Mouse (Mus musculus): ENCODE data around the gene Car15.
A peak's percentile ranks its signal among the peaks of the same experiment; 100 is the strongest.

The Car15 gene

GRCm38 (mm10) chr16:17838051-17838450 is at the start of gene Car15:
Gene Car15 (minus strand): TSS chr16:17838364.
- DNase-seq = no peak

- no peak for DNase-seq
Observed at GRCm38 (mm10) chr16:17884116-17884515, 46.0 kb upstream of the Car15 start.

GRCm38 (mm10) chr16:17882196-17882595 is 44.0 kb upstream of the Car15 start:
- DNase-seq = no peak

GRCm38 (mm10) chr16:17879571-17879970 is 41.4 kb upstream of the Car15 start:
- DNase-seq = no peak

GRCm38 (mm10) chr16:17876096-17876495 is 37.9 kb upstream of the Car15 start:
- no peak for DNase-seq

- peak in 1 of 2 experiments; percentile 33 for DNase-seq
Observed at GRCm38 (mm10) chr16:17875174-17875573, 37.0 kb upstream of the Car15 start.

GRCm38 (mm10) chr16:17872995-17873394 is 34.8 kb upstream of the Car15 start:
- DNase-seq = no peak

- no peak for DNase-seq
Observed at GRCm38 (mm10) chr16:17871248-17871647, 33.1 kb upstream of the Car15 start.

GRCm38 (mm10) chr16:17865770-17866169 is 27.6 kb upstream of the Car15 start:
- peak in 1 of 2 experiments; percentile 35 for DNase-seq

GRCm38 (mm10) chr16:17865293-17865692 is 27.1 kb upstream of the Car15 start:
- DNase-seq = no peak

- peak; percentile 54 to 58 for DNase-seq
Observed at GRCm38 (mm10) chr16:17858592-17858991, 20.4 kb upstream of the Car15 start.

- DNase-seq = no peak
Observed at GRCm38 (mm10) chr16:17857157-17857556, 19.0 kb upstream of the Car15 start.

GRCm38 (mm10) chr16:17853263-17853662 is 15.1 kb upstream of the Car15 start:
- no peak for DNase-seq

- peak; percentile 88 to 91 for DNase-seq
Observed at GRCm38 (mm10) chr16:17851860-17852259, 13.7 kb upstream of the Car15 start.

GRCm38 (mm10) chr16:17851331-17851730 is 13.2 kb upstream of the Car15 start:
- no peak for DNase-seq

- DNase-seq = no peak
Observed at GRCm38 (mm10) chr16:17849486-17849885, 11.3 kb upstream of the Car15 start.

GRCm38 (mm10) chr16:17848928-17849327 is 10.8 kb upstream of the Car15 start:
- DNase-seq = peak; percentile 53 to 71

GRCm38 (mm10) chr16:17848431-17848830 is 10.3 kb upstream of the Car15 start:
- DNase-seq = no peak

- peak; percentile 57 to 61 for DNase-seq
Observed at GRCm38 (mm10) chr16:17843701-17844365, 5.7 kb upstream of the Car15 start.

GRCm38 (mm10) chr16:17842437-17842836 is 4.3 kb upstream of the Car15 start:
- DNase-seq = peak; percentile 49 to 53

GRCm38 (mm10) chr16:17839976-17840375 is 1.8 kb upstream of the Car15 start:
- peak; percentile 79 for DNase-seq

- DNase-seq = no peak
Observed at GRCm38 (mm10) chr16:17835481-17835880, 2.7 kb downstream of the Car15 start.

GRCm38 (mm10) chr16:17834543-17834942 is 3.6 kb downstream of the Car15 start:
- no peak for DNase-seq

GRCm38 (mm10) chr16:17833681-17834399 is 4.3 kb downstream of the Car15 start:
- peak; percentile 65 to 74 for DNase-seq

All from cerebellum, postnatal 36 days (tissue).